Mouse (Mus musculus) naive thymus-derived CD4-positive, alpha-beta T cell, adult 2 months (primary cell): ENCODE measurements around the gene Lcp2.

Experiments
- DNase-seq: peaks from one replicate; pipeline ENCODE4 v3.0.0-alpha.2; 2011; ENCODE audit warnings: low read depth

The Lcp2 gene

GRCm38 (mm10) chr11:34047542-34047937 lies 820 bp downstream of the Lcp2 start:
- no peak for DNase-seq

GRCm38 (mm10) chr11:34048375-34049124 lies 1.8 kb downstream of the Lcp2 start:
- peak; percentile 66 for DNase-seq

DNA sequence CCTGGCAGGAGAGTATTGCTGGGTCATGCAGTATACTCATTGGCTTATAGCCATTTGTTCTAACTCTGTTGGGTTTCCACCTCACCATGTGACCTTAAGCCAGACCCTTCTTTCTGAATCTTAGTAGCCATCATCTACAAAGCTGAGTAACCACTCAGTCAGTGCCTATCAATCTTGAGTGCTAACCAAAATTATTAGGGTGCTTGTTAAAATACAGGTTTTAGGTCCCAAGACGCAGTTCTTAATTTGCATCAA lies 2.3 kb downstream of the Lcp2 start:
- no peak for DNase-seq

DNA sequence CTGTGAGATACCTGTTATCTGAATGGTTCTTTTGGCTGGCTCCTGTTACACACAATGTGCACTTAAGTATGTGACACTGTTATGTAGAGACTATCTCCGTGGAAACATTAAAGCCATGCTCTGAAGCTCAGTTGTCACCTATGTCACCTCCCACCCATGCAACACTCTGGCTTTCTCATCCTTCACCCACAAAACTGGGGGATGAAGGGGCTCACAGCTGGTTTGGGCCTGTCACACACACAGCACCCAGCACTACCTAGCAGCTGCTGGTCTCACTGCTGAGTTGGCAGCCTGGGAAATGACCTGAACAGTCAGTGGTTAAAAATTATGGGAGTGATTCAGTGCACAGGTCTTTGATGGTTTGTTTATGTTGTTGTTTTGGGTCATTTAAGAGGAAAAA lies 3.3 kb downstream of the Lcp2 start:
- DNase-seq, result no peak

GRCm38 (mm10) chr11:34050643-34051042 lies 3.9 kb downstream of the Lcp2 start:
- DNase-seq, result no peak

DNA sequence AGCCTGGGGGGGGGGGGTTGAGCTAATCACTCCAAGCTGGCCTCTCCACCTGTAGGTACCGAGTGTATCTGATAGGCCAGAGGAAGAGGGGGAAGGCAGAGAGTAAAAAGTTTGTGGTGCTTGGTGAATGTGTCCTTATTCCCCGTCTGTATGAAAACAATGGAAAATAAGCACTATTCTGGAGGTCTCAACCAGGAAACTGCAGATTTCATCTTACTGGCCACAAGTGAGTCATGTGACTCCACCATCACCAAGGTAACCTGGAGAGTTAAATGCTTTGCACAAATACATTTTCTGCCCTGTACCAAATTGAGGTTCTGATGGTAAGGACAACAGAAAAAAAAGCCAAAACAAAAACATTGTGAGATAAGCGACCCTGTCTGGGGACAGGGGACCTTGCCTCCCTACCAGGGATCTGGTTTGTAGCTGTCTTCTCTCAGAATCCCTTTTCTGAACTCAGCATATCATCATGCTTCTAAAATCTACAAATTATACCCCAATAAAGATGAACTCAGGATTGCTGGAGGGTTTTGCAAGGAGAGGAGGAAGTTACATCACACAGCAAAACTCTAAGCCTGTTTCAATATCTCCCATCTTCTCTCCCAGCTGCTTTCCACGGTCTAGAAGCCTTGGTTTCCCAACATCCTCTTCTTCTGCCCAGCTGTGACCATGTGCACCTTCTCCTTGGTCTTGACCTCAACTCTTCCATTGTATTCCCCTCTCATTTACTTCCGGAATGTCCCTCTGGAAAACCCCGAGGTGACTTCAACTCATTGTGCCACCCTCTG lies 6.5 kb downstream of the Lcp2 start:
- DNase-seq, result no peak

GRCm38 (mm10) chr11:34054031-34054727 lies 7.5 kb downstream of the Lcp2 start:
- peak; percentile 64 for DNase-seq

- DNase-seq, result peak; percentile 59
Measured at GRCm38 (mm10) chr11:34056715-34057114, 10.0 kb downstream of the Lcp2 start.

DNA sequence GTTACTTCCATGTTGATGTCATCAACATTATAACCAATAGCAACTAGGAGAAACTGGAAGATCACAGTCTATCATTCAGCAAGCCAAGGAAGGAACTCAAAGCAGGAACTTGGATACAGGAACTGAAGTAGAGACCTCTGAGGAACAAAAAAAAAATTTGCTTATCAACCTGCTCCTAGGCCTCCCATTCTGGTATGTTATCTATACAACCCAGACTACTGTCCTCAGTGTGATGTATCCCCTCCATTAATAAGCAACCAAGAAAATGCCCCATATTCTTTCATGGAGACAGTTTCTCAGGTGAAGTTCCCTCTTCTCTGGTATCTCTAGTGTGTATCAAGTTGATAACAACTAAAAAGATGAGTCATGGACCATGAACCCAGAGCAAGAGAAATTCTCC lies 11.6 kb downstream of the Lcp2 start:
- no peak for DNase-seq

DNA sequence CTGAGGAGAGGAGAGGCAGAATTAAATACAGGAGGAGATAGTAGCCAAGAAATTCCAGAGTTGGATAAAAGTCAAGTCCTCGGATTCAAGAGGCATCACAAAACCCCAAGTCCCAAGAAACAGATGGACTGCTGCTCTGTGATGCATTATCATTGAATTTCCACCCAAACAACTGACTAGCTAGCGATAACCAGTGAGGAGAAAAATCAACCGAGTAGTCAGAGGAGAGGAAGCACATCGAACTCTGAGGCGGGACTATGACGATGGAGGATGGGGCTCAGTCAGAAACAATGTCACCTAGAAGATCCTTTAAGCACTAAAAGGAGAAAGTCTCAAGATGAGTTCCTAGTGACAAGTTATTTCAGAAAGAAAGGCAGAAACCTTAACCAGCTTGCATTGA lies 12.2 kb downstream of the Lcp2 start:
- DNase-seq, result no peak

- no peak for DNase-seq
Measured at GRCm38 (mm10) chr11:34061740-34062139, 15.0 kb downstream of the Lcp2 start.

GRCm38 (mm10) chr11:34063257-34063656 lies 16.5 kb downstream of the Lcp2 start:
- no peak for DNase-seq

- DNase-seq, result peak; percentile 84
Measured at GRCm38 (mm10) chr11:34063702-34064485, 17.2 kb downstream of the Lcp2 start.

GRCm38 (mm10) chr11:34070596-34070995 lies 23.9 kb downstream of the Lcp2 start:
- no peak for DNase-seq

- DNase-seq, result no peak
Measured at GRCm38 (mm10) chr11:34072309-34072708, 25.6 kb downstream of the Lcp2 start.

DNA sequence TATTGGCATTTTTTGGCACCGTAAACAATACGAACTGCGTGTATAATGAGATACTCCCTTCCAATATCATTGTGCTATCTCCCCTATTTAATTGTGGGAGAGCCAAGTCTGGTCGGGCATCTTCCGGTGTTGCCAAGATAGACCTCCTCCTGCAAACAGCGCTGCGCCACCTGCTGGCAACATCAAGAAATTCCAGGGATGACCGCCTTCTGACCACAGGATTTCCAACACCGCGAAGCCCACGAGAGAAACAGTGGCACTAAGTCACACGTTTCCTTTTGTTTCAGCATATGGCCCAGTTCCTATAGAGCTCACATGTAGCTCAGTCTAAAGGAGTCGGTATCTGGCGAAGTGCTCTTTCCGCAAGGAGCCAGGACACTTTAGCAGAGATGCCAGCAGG lies 27.1 kb downstream of the Lcp2 start:
- peak; percentile 78 for DNase-seq

GRCm38 (mm10) chr11:34077870-34078269 lies 31.1 kb downstream of the Lcp2 start:
- no peak for DNase-seq

- DNase-seq, result no peak
Measured at GRCm38 (mm10) chr11:34078581-34078980, 31.9 kb downstream of the Lcp2 start.

DNA sequence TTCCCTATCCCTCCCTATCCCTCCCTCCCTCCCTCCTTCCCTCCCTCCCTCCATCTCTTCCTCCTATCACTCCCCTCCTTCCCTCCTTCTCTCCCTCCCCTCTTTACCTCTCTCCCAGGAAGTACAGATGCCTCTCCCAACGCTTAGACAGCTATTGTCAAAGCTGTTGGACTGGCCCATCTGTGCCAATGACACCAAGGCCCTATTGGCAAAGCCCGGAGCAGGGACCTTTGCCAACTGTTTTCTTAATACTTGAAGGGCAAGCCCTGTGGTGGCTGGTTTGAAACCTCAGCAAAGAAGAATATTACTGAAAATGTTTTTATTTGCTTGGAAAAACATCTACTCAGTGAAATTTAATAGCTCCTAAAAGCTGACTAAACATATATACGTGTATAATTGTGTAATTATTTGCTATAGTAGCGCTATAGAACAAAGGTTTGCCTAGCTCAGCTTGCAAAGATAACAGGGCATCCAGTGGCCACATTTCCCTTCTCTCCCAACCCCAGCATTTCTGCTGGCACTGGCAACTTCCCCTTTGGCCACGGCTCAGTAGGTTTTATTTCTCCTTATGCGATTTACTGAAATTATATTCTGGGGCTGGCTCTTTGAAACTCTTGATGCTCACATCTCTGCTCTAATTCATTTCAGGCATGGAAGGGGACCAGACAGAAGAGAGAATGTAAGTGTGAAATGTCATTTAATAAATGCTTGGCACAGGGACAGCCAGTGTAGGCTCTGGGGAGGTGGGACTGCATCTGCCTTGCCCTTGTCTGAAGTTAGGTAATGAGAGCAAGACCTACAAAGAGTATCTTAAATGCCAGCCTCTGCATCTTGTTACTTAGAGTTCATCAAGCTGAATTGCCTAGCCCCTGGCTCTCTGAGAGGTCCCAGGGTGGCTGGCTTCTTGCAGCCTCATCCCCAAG lies 33.1 kb downstream of the Lcp2 start:
- DNase-seq, result no peak

- no peak for DNase-seq
Measured at GRCm38 (mm10) chr11:34083795-34084194, 37.1 kb downstream of the Lcp2 start.

DNA sequence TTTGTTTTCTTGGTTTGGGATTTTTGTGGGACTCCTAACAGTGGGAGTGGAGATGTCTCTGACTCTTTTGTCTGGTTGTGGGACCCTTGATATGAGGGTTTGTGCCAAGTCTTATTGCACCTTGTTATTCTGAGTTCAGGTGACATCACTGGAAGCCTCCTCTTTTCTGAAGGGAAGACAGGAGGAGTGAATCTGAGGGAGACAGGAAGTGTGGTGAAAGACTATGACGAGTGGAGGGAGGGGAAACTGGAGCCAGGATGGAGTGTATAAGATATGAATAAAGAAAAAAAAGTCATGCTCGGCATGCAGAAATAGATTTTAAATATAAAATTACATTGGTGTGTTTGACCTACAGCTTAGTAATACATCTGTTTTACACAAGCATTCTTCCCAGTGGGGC lies 37.9 kb downstream of the Lcp2 start:
- DNase-seq, result no peak
